Mouse (Mus musculus) midbrain, embryonic 12.5 days (tissue): ENCODE data around the gene Btbd35f13. TPM values are rescaled to one million over a fixed set of nuclear protein-coding genes. Genes with fewer than 3 reads are reported as not detected.
"Not testable (repeated sequence)": the region's sequence is repeated elsewhere in the genome, so short reads cannot be mapped to it uniquely, and the experiment has no call there.

Experiments used
- ATAC-seq: fragments of 200-750 bp; cut with Nextera tagmentation; 2 replicates; pipeline ENCODE4 v1.8.0; 2017; ENCODE audit warnings: low read depth, moderate TSS enrichment, moderate library complexity; ENCODE audit not compliant: low FRiP score
- H3K27ac ChIP-seq: fragments of 300-500 bp; sonication (generic); replicated peaks from 2 replicates; pipeline ENCODE4 v1.5.1; 2016; ENCODE audit warnings: mild to moderate bottlenecking
- H3K27me3 ChIP-seq: fragments of 300-500 bp; sonication (generic); 2 replicates; pipeline ENCODE4 v1.6.1; 2016; ENCODE audit warnings: mild to moderate bottlenecking
- H3K36me3 ChIP-seq: fragments of 300-500 bp; sonication (generic); 2 replicates; pipeline ENCODE4 v1.6.1; 2016
- H3K4me1 ChIP-seq: fragments of 300-500 bp; sonication (generic); 2 replicates; pipeline ENCODE4 v1.6.1; 2016
- H3K4me2 ChIP-seq: fragments of 300-500 bp; sonication (generic); replicated peaks from 2 replicates; pipeline ENCODE4 v1.6.1; 2016; ENCODE audit warnings: mild to moderate bottlenecking, moderate library complexity
- H3K4me3 ChIP-seq: fragments of 300-500 bp; sonication (generic); 2 replicates; pipeline ENCODE4 v1.5.1; 2016; ENCODE audit warnings: mild to moderate bottlenecking
- H3K9ac ChIP-seq: fragments of 300-500 bp; sonication (generic); replicated peaks from 2 replicates; pipeline ENCODE4 v1.6.1; 2016; ENCODE audit warnings: mild to moderate bottlenecking, moderate library complexity
- H3K9me3 ChIP-seq: fragments of 300-500 bp; sonication (generic); 2 replicates; pipeline ENCODE4 v1.6.1; 2016; ENCODE audit warnings: mild to moderate bottlenecking
- WGBS: fragments of 180-500 bp; shearing (Covaris S2); methylation state at CpG from one replicate; pipeline ENCODE4 v1.1.7; 2016; 5-methylcytosine and 5-hydroxymethylcytosine counted together
- polyA plus RNA-seq: library from polyadenylated mRNA; unstranded; fragments of >200 nt; fragmentation: Nextera tagmentation; extraction: Ambion mirVana; gene quantifications from 2 replicates; pipeline ENCODE4 v1.2.1, GENCODE M21; 2016

The Btbd35f13 gene
- not detected in 2 replicates for polyA plus RNA-seq

GRCm38 (mm10) chrX:33656872-33657271, at the start of gene Btbd35f13:
Gene Btbd35f13, plus strand, starts transcription at chrX:33657172.
- not testable (repeated sequence) for H3K4me1 ChIP-seq, H3K27me3 ChIP-seq, H3K27ac ChIP-seq, H3K9me3 ChIP-seq, H3K9ac ChIP-seq, ATAC-seq, H3K4me3 ChIP-seq, H3K36me3 ChIP-seq, H3K4me2 ChIP-seq
- WGBS, result 95% methylated on average over 2 of the region's 3 CpGs

GRCm38 (mm10) chrX:33702249-33702648, 45.3 kb downstream of the Btbd35f13 start, which contains the start of gene Btbd35f14:
Gene Btbd35f14, minus strand, starts transcription at chrX:33702349.
- WGBS, result no CpG with 5 or more reads among the region's 3 CpGs
- not testable (repeated sequence) for ATAC-seq, H3K4me1 ChIP-seq, H3K27ac ChIP-seq, H3K9me3 ChIP-seq, H3K9ac ChIP-seq, H3K4me3 ChIP-seq, H3K36me3 ChIP-seq, H3K27me3 ChIP-seq, H3K4me2 ChIP-seq

Other genes with a start within 250 kb of the Btbd35f13 start
- not detected in 2 replicates for gene Btbd35f15, start 79.9 kb upstream of the Btbd35f13 start, polyA plus RNA-seq
- gene Btbd35f14, start 45.2 kb downstream of the Btbd35f13 start, polyA plus RNA-seq, result not detected in 2 replicates